Mouse (Mus musculus): ENCODE results near the gene Ahctf1.

Ahctf1 gene

GRCm38 (mm10) chr1:179713367-179713766 is 90.1 kb downstream of the Ahctf1 start:
- DNase-seq (ENCODE audit: low spot score), result no peak

- no peak for DNase-seq (ENCODE audit: low spot score)
These were observed 90.8 kb downstream of the Ahctf1 start for GRCm38 (mm10) chr1:179712658-179713057.

DNA sequence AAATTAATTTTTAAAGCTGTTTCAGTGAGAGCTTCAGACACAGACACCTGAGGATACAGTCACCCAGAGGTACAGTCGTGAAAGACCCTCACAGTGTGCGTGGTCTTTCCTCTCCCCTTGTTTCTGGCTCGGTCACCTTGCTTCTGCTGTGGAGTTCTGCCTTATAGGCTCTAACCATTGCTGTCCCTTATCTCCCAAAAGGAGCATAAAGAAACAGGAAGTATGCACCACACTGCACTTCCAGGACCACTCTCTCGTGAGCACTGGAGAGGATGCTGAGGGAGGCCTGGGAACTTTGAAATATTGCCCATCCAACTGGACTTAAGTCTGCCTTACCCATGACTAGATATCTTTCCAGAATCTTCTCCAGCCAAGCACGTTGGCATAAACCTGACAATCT is 92.7 kb downstream of the Ahctf1 start:
- no peak for DNase-seq (ENCODE audit: low spot score)

DNA sequence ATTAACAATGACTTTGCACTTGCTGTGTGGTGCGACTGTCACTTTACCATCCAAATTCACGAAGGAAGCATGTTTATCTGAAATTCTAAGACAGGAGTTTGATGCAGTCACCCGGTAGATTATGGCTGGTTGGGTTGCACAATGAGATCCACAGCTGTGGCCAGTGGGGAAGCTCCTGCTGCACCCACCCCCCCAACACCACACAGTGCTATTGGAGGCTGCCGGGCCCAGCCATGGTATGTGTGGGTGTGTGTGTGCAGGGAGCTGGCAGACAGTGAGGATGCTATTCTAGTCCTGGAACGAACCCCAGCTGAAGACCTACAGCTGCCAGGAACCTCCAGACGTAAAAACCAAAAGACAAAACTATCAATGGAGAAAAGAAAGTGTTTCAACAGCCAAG is 94.1 kb downstream of the Ahctf1 start:
- no peak for DNase-seq (ENCODE audit: low spot score)

- no peak for DNase-seq (ENCODE audit: low spot score)
These were observed 98.3 kb downstream of the Ahctf1 start for GRCm38 (mm10) chr1:179705154-179705553.

DNA sequence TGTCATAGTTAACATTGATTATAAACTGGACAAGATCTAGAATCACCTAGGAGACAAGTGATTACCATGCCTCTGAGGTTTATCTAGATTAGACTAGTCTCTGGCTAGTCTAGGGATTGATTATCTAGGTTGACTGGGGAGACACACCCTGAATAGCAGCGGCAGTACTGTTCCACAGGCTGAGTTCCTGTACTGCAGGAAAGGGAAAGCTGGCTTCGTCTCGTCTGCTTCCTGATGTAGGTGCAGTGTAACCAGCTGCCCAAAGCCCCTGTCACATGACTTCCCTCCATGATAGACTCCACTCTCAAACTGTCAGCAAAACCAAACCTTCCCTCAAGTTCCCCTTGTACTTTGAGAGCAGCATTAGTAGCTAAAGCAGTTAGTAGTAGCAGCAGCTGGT is 99.3 kb downstream of the Ahctf1 start:
- no peak for DNase-seq (ENCODE audit: low spot score)

Measured in urinary bladder, postnatal 10 days (tissue).